Mouse (Mus musculus): ENCODE data around the gene Rnf34. TPM values are rescaled to one million over a fixed set of nuclear protein-coding genes. Genes with fewer than 3 reads are reported as not detected.

Rnf34 gene
- total and polyA plus RNA-seq, 3 experiments = 18.4 to 29.1 (median 24.6) TPM

- Histone ChIP-seq H3K79me2 (replicated peaks; ENCODE audit: control insufficient read depth, extremely low read depth, insufficient read depth, poor library complexity, severe bottlenecking) (peaks cover 87% of the 10 kb centered on the region), H3K9me3 (replicated peaks; ENCODE audit: low read length) (no peaks in the 10 kb centered on the region), H3K9ac (ENCODE audit: insufficient read depth, low read depth) (no peak overlapping the region), H3K4me1 (ENCODE audit: control insufficient read depth in 1 of 2, insufficient read depth in 2 of 2) (peaks cover 36 to 94% of the 10 kb centered on the region in 2 experiments), H3K27ac (ENCODE audit: insufficient read depth, low read depth) (peak overlapping the region; percentile 10; the same call in 1 of the 2 replicates), H3K4me2 (ENCODE audit: insufficient read depth, low read depth, poor library complexity, severe bottlenecking) (no peak overlapping the region), H3K36me3 (replicated peaks in 1 of 2; ENCODE audit: control insufficient read depth in 1 of 2, insufficient read depth in 1 of 2, low read length in 1 of 2) (peaks cover 9 to 55% of the 10 kb centered on the region in 2 experiments), H3K27me3 (replicated peaks) (no peaks in the 10 kb centered on the region), H3K4me3 (replicated peaks in 1 of 3; ENCODE audit: low read depth in 2 of 3, low read length in 2 of 3, poor library complexity in 1 of 3) (no peak overlapping the region)
- in situ Hi-C loops (cut with MboI; ENCODE audit: low pct_ligation_motif_present, low pct_unique_long_range_greater_than_20kb, low sequenced_read_pairs) (no loop called here), dilution Hi-C loops (cut with MboI; ENCODE audit: extremely low pct_ligation_motif_present, extremely low pct_unique_long_range_greater_than_20kb, low sequenced_read_pairs) (no loop called here)
- no peak for DNase-seq (ENCODE audit: extremely low read depth)
- no peak for TF ChIP-seq IRF4 (IDR thresholded peaks at IDR 0.05; ENCODE audit: low read depth, low read length)
- TF ChIP-seq ELF1 (IDR thresholded peaks at IDR 0.05; ENCODE audit: low read depth, low read length) = no peak
- TF ChIP-seq ZKSCAN1 (IDR thresholded peaks at IDR 0.05; ENCODE audit: borderline replicate concordance, low read depth, low read length) = no peak
- TF ChIP-seq TCF12 (IDR thresholded peaks at IDR 0.05; ENCODE audit: low read depth, low read length) = no peak
- TF ChIP-seq SIN3A (IDR thresholded peaks at IDR 0.05; ENCODE audit: low read length) = no peak
- no peak for TF ChIP-seq CHD1 (IDR thresholded peaks at IDR 0.05; ENCODE audit: low read depth, low read length)
Observed at GRCm38 (mm10) chr5:122890396-122890795, 40.5 kb downstream of the Rnf34 start.

- H3K4me2 ChIP-seq (ENCODE audit: insufficient read depth, low read depth, poor library complexity, severe bottlenecking) = peak overlapping the region; percentile 72
- peaks cover 8 to 46% of the 10 kb centered on the region in 2 experiments for H3K36me3 ChIP-seq (replicated peaks in 1 of 2; ENCODE audit: control insufficient read depth in 1 of 2, insufficient read depth in 1 of 2, low read length in 1 of 2)
- dilution Hi-C loops (cut with MboI; ENCODE audit: extremely low pct_ligation_motif_present, extremely low pct_unique_long_range_greater_than_20kb, low sequenced_read_pairs) = no loop called here
- TF ChIP-seq NELFE (IDR thresholded peaks at IDR 0.05; ENCODE audit: low read depth, low read length) (no peak), TCF12 (IDR thresholded peaks at IDR 0.05; ENCODE audit: low read depth, low read length) (no peak), ZC3H11A (IDR thresholded peaks at IDR 0.05; ENCODE audit: low read depth, low read length) (no peak), TBP (conservative IDR thresholded peaks at IDR 0.05; ENCODE audit: low read depth, low read length) (no peak), PAX5 (IDR thresholded peaks at IDR 0.05; ENCODE audit: low read length) (no peak), MEF2A (IDR thresholded peaks at IDR 0.05; ENCODE audit: borderline replicate concordance, low read depth, low read length) (peak; percentile 77; the same call in 1 of the 2 replicates), SMC3 (IDR thresholded peaks at IDR 0.05; ENCODE audit: low read depth, low read length) (no peak), MAFK (IDR thresholded peaks at IDR 0.05; ENCODE audit: insufficient replicate concordance, low read length) (no peak), POLR2A (IDR thresholded peaks at IDR 0.05; ENCODE audit: low read depth, low read length) (no peak), IRF4 (IDR thresholded peaks at IDR 0.05; ENCODE audit: low read depth, low read length) (peak; percentile 47), ZNF384 (IDR thresholded peaks at IDR 0.05; ENCODE audit: low read depth, low read length) (peak; percentile 87), ELF1 (IDR thresholded peaks at IDR 0.05; ENCODE audit: low read depth, low read length) (no peak), EP300 (IDR thresholded peaks at IDR 0.05; ENCODE audit: low read length) (peak; percentile 48), USF2 (conservative IDR thresholded peaks at IDR 0.05; ENCODE audit: low read depth, low read length) (no peak), ETS1 (conservative IDR thresholded peaks at IDR 0.05; ENCODE audit: low read depth, low read length) (no peak; the same call in 1 of the 2 replicates), MYC (IDR thresholded peaks at IDR 0.05; ENCODE audit: low read depth, low read length) (no peak; the same call in 1 of the 2 replicates), JUND (conservative IDR thresholded peaks at IDR 0.05; ENCODE audit: low read depth, low read length) (no peak; the same call in 1 of the 2 replicates), RAD21 (IDR thresholded peaks at IDR 0.05; ENCODE audit: low read depth, low read length) (no peak), SIN3A (IDR thresholded peaks at IDR 0.05; ENCODE audit: low read length) (no peak), BHLHE40 (IDR thresholded peaks at IDR 0.05; ENCODE audit: low read depth, low read length) (no peak), E2F4 (IDR thresholded peaks at IDR 0.05; ENCODE audit: insufficient replicate concordance, low read depth, low read length) (no peak)
- no peaks in the 10 kb centered on the region for H3K27me3 ChIP-seq (replicated peaks)
- H3K4me1 ChIP-seq (ENCODE audit: control insufficient read depth in 1 of 2, insufficient read depth in 2 of 2) = peaks cover 22 to 96% of the 10 kb centered on the region in 2 experiments
- peaks cover 92% of the 10 kb centered on the region for H3K79me2 ChIP-seq (replicated peaks; ENCODE audit: control insufficient read depth, extremely low read depth, insufficient read depth, poor library complexity, severe bottlenecking)
- H3K9ac ChIP-seq (ENCODE audit: insufficient read depth, low read depth) = no peak overlapping the region
- H3K27ac ChIP-seq (ENCODE audit: insufficient read depth, low read depth) = peak overlapping the region; percentile 58; the same call in 1 of the 2 replicates
- no peak overlapping the region for H3K4me3 ChIP-seq (replicated peaks in 1 of 3; ENCODE audit: low read depth in 2 of 3, low read length in 2 of 3, poor library complexity in 1 of 3)
- in situ Hi-C loops (cut with MboI; ENCODE audit: low pct_ligation_motif_present, low pct_unique_long_range_greater_than_20kb, low sequenced_read_pairs) = no loop called here
- no peak for DNase-seq (ENCODE audit: extremely low read depth)
- H3K9me3 ChIP-seq (replicated peaks; ENCODE audit: low read length) = no peaks in the 10 kb centered on the region
Observed at GRCm38 (mm10) chr5:122893270-122893669, 43.4 kb downstream of the Rnf34 start.
